Mouse (Mus musculus): ENCODE results near the gene Amz1. TPM values are rescaled to one million over a fixed set of nuclear protein-coding genes. Genes with fewer than 3 reads are reported as not detected.

Amz1 gene
- total RNA-seq (2021), result 10 to 100 TPM; 17.4 to 20.5 TPM
- long read RNA-seq, experiment 1, partial matches to known transcripts, result 5 of 14 reads
- long read RNA-seq, experiment 1, other reads (novel, unspliced or antisense), result 5 of 14 reads
- long read RNA-seq, experiment 2, partial matches to known transcripts, result 5 of 16 reads
- long read RNA-seq, experiment 2, other reads (novel, unspliced or antisense), result 7 of 16 reads

GRCm38 (mm10) chr5:140723822-140724221, at the start of gene Amz1:
Amz1 (plus strand) TSS chr5:140724127.
- intact Hi-C loops (cut with DNase I), result no loop called here
- DNase-seq (ENCODE audit: low spot score in 2 of 2), result peak; percentile 78 to 88

DNA sequence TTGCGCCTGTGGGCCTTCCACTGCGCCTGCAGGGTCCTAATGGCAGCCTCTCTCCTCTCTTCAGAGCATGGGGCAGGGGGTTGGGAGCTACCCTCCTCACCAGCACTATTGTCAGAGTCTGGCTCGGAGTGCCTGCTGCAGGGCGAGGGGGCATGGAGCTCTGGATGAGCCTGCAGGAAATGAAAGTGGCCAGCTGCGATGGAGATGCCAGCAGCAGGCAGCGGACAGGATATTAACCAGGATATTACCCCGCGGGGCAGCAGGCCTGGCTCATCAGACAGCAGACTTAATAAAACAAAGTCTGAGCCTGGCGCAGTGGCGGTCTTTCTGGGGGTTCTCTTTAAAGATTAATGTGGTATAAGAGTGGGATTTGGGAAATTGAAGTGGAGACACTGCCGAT, 48.8 kb upstream of the Amz1 start:
- no peak for DNase-seq (ENCODE audit: low spot score in 2 of 2)
- intact Hi-C loops (cut with DNase I), result no loop called here

GRCm38 (mm10) chr5:140675640-140676039, 48.3 kb upstream of the Amz1 start:
- intact Hi-C loops (cut with DNase I), result no loop called here
- no peak for DNase-seq (ENCODE audit: low spot score in 2 of 2)

DNA sequence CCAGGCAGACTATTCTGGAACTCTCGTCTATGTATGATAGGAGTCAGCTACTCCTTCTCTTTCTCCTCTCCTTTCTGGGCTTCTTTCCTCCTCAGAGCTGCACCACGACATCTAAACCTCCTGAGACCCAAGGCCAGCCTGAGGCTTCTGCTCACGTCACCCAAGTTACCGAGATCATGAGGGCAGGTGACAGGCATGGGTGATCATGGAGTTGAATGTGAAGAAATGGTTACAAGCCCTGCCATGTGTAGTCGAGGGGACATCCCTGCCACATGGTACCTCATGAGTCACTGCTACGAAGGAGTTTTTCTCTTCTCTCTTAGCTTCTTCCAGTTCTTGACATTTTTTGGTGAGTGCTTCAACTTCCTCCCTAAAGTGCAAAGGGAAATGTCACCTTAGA, 46.8 kb upstream of the Amz1 start:
- intact Hi-C loops (cut with DNase I), result no loop called here
- no peak for DNase-seq (ENCODE audit: low spot score in 2 of 2)

DNA sequence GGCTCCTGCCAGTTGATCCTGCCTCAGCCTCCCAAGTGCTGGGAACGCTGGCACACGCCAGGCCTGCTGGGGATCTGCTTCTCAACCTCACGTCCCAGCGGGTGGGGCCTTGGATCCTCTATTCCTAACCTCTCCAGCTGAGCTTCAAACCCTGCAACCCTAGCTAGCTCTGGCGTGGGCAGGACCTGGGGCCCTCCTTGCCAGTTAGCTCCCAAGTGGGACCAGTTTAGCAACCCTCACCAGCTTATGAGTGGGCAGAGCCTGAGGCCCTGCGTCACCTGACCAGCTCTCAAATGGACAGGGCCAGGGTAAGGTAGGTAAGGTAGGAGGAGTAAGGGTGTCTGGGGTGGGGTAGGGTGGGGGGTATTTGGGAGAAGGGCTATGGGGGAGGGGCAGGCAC, 43.9 kb upstream of the Amz1 start:
- no peak for DNase-seq (ENCODE audit: low spot score in 2 of 2)
- intact Hi-C loops (cut with DNase I), result loop anchor here (5.0 kb wide), 1 partner anchor 63 kb away; no protein-coding TSS in a partner anchor

DNA sequence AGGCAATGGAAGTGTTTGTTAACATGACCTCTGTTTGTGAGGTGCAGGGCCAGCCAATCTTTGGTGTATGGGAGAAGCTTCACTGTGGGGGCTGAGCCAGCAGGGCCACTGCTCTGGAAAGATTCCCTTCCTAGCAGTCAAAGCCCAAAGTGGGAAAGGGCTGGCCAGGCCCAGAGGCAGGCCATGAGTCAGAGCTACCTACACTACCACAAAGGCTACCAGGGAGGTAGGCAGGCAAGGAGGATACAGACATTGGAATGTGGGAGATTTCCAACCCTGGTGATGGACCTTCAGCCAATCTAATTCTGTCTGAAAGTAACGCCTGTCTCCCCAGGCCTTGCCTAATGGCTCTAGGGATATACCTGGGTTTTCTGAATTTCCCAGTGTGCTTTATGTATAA, 43.0 kb upstream of the Amz1 start:
- intact Hi-C loops (cut with DNase I), result loop anchor here (5.0 kb wide), 1 partner anchor 64 kb away; no protein-coding TSS in a partner anchor

GRCm38 (mm10) chr5:140682113-140682512, 41.8 kb upstream of the Amz1 start:
- no peak for DNase-seq (ENCODE audit: low spot score in 2 of 2)
- intact Hi-C loops (cut with DNase I), result loop anchor here (5.0 kb wide), 1 partner anchor 65 kb away; no protein-coding TSS in a partner anchor

More for the DNA sequence above, 43.0 kb upstream of the Amz1 start:
- no peak for DNase-seq (ENCODE audit: low spot score in 2 of 2)

GRCm38 (mm10) chr5:140684343-140685148, 39.4 kb upstream of the Amz1 start:
- intact Hi-C loops (cut with DNase I), result loop anchor here (5.0 kb wide), 1 partner anchor 67 kb away; no protein-coding TSS in a partner anchor
- DNase-seq (ENCODE audit: low spot score in 2 of 2), result peak; percentile 69

GRCm38 (mm10) chr5:140688434-140688833, 35.5 kb upstream of the Amz1 start:
- DNase-seq (ENCODE audit: low spot score in 2 of 2), result peak in 1 of 2 experiments; percentile 70
- intact Hi-C loops (cut with DNase I), result no loop called here

DNA sequence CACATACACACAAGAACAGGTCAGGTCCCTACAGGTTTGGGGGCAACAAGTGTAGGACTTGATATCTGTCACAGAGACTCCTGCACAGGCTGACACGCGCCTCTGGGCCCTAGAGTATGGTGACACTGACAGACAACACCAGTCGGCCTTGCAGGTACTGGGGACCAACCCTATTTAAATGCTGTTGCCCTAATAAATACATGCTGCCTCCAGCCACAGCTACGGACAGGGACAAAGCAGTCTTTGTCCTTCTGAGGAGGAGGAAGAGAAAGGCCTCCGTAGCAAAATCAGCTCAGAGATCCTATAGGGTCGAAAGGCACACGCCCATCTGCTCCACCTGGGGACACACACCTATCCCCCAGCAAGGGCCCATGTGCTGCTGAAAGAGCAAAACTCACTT, 27.9 kb upstream of the Amz1 start:
- intact Hi-C loops (cut with DNase I), result no loop called here
- no peak for DNase-seq (ENCODE audit: low spot score in 2 of 2)

DNA sequence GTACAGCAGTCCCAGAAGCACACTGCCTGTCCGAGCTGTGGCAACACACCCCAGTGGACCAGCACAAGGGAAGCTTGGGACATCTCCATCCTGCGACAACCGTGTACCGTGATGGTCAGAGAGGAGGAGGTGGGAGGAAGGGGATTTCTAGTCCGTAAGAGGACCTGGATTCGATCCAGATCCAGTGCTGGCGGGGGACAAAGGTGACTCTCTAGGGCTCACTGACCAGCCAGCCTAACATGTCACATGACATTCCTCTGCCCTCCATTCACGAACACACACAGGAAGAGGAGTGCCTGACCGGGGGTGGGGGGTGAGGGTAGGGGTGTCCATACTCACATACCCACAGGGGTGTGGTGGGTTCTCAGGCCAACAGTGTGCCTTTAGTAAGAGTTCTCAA, 24.2 kb upstream of the Amz1 start:
- intact Hi-C loops (cut with DNase I), result no loop called here
- no peak for DNase-seq (ENCODE audit: low spot score in 2 of 2)

DNA sequence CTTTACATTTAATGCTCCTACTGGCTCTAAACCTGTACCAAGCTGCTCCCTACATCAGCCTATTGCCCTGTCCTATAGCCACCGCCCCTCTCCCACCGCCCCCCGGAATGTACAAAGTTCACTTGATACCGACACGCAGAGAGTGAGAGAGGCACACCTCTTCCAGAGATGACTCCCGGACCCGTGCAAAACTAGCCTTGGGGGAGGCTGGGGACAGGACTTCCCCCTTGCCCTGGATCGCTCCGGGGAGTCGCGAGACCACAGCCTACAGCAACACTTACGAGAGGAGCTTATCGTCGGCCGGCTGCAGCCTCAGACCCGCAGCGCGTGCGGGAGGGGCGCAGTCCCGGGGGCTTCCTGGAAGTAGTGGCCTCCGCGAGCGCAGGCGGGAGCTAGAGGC, 22.3 kb upstream of the Amz1 start:
- no peak for DNase-seq (ENCODE audit: low spot score in 2 of 2)
- intact Hi-C loops (cut with DNase I), result no loop called here

DNA sequence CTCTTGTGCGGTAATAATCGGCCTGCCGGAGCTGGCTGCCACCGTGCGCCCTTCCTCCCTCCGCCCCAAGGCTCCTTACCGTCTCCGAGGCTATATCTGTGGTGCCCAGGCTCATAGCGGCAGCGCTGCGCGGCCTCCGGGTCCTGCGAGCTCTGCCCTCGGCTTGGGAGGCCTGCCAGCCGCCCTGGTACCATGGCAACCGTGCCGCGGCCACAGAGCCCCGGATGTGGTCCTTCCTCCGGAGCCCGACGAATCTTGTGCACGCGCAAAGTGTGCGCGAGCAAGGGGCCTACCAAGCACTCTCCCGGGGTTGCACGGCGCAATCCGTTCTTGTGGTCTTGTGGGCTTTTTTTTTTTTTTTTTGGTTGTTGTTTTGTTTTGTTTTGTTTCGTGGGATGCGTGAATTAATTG, 21.8 kb upstream of the Amz1 start, which contains the start of gene Iqce:
TSS of gene Iqce (minus strand) at position 276 of the 411 bp plus-strand sequence.
- peak; percentile 95 to 97 for DNase-seq (ENCODE audit: low spot score in 2 of 2)
- intact Hi-C loops (cut with DNase I), result no loop called here

- intact Hi-C loops (cut with DNase I), result no loop called here
Measured at GRCm38 (mm10) chr5:140702618-140703175, 21.2 kb upstream of the Amz1 start.

DNA sequence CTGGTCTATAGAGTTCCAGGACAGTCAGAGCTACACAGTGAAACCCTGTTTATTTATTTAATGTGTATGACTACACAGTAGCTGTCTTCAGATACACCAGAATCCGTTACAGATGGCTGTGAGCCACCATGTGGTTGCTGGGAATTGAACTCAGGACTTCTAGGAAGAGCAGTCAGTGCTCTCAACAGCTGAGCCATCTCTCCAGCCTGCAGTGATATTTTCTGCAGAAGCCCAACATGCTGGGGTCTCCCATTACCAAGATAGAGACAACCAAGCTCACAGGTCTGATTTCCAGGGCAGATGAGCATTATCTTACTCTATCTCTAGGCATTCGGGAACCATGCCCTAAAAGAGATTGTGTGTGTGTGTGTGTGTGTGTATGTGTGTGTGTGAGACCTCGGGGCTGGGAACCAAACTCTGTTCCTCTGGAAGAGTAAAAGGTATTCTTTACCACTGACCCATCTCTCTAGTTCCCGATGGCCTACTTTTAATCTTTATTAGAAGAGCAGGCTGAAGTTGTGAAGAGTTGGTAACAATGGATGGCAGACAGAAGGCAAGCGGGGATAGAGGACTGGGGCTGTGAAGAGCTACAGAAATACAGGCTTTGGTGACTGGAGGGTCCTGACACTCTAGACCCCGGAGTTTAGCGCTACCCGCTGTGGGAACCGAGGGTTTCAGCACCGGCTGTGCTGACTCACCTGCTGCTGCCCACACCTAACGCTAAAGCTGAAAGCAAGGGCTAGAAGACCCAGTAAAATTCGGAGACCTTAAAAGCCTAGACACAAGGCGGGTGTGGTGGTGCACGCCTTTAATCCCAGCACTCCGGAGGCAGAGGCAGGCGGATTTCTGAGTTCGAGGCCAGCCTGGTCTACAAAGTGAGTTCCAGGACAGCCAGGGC, 20.2 kb upstream of the Amz1 start:
- no peak for DNase-seq (ENCODE audit: low spot score in 2 of 2)
- intact Hi-C loops (cut with DNase I), result loop anchor here (2.0 kb wide), 1 partner anchor 55 kb away; the partner anchor contains the start of gene Ttyh3

More at GRCm38 (mm10) chr5:140702618-140703175, 21.2 kb upstream of the Amz1 start:
- no peak for DNase-seq (ENCODE audit: low spot score in 2 of 2)

DNA sequence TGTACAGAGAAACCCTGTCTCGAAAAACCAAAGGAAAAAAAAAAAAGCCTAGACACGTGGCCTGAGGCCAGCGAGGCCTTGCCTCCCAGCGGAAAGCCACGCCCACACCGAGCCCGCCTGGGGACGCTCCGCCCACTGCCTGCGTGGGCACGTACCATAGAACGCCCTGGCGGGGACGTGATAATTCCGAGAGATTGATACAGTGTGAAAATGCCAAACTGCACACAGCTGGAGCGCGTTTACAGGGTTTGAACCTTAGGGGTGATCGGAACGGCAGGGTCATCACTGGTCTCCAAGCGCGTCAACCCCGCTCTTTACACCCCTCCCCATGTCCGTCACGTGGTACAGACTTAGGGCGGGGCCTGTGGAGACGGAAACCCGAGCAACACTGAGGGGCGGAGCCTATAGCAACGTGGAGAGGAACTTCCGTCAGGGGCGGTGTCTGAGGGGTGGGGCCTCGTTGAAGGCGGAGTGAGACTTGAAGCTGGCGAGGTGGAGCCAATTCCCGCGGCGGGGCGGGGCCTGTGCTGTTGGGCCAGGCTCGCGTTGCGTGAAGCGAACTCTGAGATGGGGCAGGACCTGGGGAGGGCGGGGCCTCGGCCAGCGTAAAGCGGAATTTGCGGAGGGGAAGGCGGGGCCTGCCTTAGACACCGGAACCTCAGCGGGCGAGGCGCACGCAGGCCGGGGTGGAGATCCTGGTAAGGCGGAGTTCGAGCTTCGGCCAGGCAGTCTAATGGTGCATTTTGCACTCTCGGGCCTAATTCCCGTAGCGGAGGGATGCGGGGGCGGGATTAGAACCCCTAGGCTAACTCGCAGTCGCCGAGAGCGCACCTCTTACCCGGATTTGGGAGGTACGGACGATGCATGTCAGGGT, 19.3 kb upstream of the Amz1 start, which contains the start of gene Brat1:
TSS of gene Brat1 (plus strand) at position 634 of the 874 bp plus-strand sequence.
- intact Hi-C loops (cut with DNase I), result loop anchor here (2.0 to 5.0 kb wide), 2 partner anchors 43 to 56 kb away; partner anchors contain the start of gene Ttyh3
- peak; percentile 100 for DNase-seq (ENCODE audit: low spot score in 2 of 2)

- no peak for DNase-seq (ENCODE audit: low spot score in 2 of 2)
- intact Hi-C loops (cut with DNase I), result loop anchor here (2.0 to 5.0 kb wide), 2 partner anchors 42 to 57 kb away; partner anchors contain the start of gene Ttyh3
Measured at GRCm38 (mm10) chr5:140705501-140706171, 18.3 kb upstream of the Amz1 start.
